Mouse (Mus musculus): ENCODE measurements at regions not wholly inside any gene's neighbourhood (a gene's known extent, or its start where the extent isn't known, plus 50 kb on each side); places are given as distances from the start of the nearest gene placed in this dataset.

DNA sequence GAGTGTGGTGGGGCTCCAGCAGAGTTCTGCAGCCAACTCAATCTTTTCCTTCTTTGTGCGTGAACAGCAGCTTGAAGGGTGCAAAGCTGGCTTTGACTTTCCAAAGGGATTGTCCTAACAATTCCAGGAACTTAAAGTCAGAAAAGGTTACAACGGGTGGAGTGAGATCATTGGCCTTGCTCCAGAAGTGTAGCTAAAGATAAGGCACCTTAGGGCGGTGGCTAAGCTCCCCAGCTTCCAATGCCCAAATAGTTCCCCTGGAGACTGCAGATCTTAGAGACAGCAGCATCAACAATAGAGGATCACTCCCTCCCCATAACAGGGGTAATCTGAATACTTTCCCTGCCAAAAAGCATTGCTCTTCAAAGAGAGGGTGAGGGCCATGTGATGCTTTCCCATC lies 62.3 kb upstream of the Cd93 start:
- no peak for DNase-seq (ENCODE audit: low read depth)

- no peak for DNase-seq (ENCODE audit: low read depth)
These were observed 59.9 kb upstream of the Cd93 start for GRCm38 (mm10) chr2:148503143-148503854.

DNA sequence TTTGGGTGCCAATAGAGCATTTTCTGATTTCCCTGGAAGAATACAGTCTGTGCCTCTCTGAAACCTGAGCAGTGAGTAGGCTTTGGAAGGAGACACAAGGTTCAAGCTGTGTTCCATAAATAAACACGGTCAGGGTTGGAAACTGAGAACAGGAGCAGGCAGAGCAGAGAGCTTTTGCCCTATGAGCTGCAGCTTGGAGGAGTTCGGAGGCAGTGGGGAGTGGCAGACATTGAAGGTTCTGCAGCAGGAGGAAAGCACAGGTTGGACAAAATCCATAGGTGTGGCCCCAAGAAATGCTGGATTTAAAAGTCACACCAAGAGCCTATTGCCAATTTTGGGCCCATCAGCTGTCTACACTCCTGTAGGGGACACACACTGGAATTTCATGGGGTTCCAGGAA lies 59.0 kb upstream of the Cd93 start:
- DNase-seq (ENCODE audit: low read depth) = no peak

DNA sequence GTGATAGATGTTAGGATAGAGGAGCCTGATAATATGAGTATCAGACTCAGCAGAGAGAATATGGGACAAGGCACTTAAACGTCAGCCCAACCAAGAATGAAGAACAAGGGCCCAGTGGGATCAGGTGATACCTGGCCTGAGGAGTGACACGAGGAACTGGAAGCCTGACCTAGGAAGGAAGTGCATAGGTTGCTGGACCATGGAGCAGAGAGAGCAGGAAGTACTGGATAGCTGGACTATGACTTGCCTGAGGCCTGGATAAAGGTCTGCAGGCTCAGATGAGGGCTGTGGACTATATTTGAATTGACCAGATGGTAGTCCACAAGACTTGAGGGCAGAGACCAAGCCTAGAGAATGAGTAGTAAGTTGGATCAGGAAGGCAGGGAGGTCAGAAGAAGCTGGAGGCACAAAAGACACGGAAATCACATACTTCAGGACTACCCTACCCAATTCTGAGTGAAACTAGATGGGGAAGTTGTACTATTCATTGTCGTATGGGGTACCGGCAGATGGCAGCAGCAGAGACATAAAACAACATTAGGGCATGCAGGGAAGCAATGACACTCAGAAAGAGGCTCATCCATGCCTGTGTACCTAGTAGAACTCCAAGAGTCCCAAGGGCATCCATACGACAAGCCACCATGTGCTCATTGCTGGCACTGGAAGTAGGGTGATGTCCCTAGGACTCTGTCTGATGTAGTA lies 57.0 kb upstream of the Cd93 start:
- DNase-seq (ENCODE audit: low read depth) = no peak

DNA sequence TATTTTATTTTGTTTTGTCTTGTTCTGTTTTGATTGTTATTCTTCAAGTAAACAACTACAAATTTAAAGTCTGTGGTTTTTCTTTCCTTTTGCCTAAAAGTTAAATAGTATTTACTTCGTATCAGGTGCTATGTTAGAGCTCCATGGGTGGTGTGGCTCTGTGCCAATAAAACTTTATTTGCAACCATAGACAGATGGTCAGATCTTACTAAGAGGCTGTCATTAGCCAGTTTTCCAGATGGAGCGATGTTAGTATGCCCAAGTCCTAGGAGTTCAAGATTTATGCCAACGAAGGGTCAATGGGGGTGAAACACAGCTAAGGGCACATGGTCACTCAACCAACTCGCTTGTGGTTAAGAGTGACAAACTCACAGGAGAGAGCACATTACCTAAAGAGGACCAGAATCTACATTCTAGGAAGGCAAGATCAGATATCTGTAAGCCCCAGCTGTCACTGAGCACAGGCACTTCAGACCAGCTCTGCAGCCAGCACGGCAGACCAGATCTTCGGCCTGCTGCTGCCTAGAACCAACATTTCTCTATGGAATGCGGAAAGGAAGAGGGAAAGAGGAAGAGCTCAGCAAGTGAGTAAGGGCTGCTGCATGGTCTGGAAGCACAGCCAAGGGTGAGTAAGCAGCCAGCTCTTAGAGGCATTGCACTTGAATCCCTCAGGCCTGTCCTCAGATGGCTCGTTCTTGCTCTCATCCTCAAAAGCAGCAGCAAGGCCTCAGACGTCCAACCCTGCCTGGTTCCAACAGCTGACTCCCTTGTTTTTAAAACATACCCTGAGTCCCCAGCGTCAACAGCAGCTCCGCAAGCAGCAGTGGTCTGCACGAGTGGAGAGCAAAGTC lies 54.3 kb upstream of the Cd93 start:
- no peak for DNase-seq (ENCODE audit: low read depth)

DNA sequence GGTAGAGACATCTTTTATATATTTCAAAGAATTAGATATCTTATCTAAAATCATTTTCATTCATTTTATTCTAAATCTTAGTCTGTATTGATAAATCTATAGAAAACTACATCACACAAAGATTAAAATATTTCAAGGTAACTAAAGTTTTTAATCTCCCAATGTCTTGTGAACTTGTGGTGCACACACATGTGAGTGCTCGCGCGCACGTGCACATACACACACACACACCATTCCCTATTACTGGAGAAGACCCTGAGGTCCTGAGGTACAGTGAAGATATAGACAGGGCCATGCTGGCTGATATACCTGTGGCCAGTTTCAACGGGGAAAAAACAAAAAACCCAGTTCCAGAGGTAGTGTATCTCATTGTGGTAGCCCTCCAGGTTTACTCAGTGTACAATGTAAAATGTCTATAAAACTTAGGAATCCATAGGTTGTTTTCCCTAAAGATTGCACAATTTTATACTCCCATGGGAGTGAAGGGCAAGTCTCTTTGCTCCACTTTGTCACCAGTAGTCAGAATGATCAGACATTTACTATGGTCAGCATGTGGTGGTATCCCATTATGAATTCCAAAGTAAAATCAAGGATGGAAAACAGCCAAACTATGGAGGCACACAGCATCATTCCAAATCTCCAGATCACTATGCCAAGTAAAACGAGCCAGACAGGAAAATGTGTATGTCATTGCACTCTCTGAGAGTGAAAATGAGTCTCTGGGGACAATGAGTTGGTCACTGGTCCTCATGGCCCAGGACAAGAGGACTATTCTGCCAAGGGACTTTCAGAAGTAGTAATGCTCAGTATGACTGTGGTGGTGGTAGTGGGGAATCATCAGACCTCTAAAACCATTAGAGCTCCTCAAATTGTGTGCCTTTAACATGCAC lies 53.0 kb upstream of the Cd93 start:
- no peak for DNase-seq (ENCODE audit: low read depth)

DNA sequence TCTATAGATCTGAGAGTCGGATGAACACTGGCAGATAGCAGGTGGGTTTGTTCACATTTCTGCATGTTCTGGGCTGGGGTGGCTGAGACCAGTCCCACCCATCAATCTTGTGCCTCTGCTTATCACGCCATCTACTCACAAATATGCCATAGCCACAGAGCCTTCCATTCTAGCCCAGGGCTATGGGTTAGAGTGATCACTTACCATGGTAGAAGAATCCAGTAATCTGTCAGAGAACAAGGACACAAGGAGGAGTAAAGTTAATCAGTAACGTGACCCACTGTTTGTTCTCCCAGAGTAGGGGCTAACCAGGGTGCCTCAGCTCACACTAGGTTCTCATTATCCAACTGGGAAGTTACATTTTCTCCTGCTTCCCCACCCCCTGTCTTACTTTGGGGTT lies 52.1 kb upstream of the Cd93 start:
- no peak for DNase-seq (ENCODE audit: low read depth)

DNA sequence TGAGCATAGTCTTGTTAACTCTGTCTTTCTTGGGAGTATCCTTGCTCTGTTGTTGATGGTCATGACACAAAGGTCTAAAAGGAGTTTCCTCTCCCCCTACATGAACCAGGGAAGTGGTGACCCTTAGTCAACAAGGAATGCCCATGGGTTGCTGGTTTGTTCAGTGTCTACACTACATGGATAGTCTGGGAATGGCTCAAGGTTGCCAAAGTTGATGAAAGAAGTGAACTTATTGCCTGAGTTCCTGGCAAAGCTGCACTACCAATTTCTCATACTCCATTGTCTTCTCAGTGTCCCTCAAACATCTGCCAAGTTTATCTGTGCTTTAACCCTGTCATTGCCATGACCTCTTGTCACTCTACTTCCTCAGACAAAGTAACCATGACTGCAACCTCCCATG lies 49.9 kb upstream of the Cd93 start:
- DNase-seq (ENCODE audit: low read depth) = no peak

Data from 416B (cell line).